Mouse (Mus musculus): ENCODE measurements around the gene Wdr75. TPM values are rescaled to one million over a fixed set of nuclear protein-coding genes. Genes with fewer than 3 reads are reported as not detected.
A peak's percentile ranks its signal among the peaks of the same experiment; 100 is the strongest.

Gene Wdr75
- total and polyA plus RNA-seq, 2 experiments from 2014 or later, result 36.6 to 237 TPM

DNA sequence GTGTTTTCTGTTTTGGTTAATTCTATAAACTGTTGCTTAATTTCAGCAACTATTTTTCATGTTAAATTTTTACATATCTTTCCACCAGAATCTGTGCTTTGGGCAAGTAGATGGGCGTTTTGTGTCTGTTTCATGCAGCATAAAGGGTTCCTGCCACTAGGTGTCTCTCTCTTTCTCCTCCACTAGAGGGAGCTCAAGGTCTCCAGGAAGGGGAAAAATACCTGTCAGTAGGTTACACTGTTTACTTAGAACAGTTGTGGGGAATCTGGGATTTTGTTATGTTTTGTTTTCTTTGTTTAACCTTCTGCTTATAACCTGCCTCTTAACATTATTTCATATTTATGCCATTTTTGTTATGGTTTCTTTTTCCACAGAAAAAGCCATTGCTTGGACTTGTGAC is 21.9 kb downstream of the Wdr75 start:
- no peaks in the 10 kb centered on the region for H3K4me1 ChIP-seq (ENCODE audit: insufficient read depth, low read length)
- H3K36me3 ChIP-seq (ENCODE audit: insufficient read depth, low read length), result peaks cover 37% of the 10 kb centered on the region
- no peak overlapping the region for H3K9ac ChIP-seq (replicated peaks; ENCODE audit: low read length, poor library complexity, severe bottlenecking)
- H3K27ac ChIP-seq (ENCODE audit: low read depth, low read length), result no peak overlapping the region
- DNase-seq (ENCODE audit: low spot score) (peak; percentile 68), ATAC-seq (ENCODE audit: low FRiP score) (0 out of 2 replicates have a peak, but pooled peaks have one; percentile 38)
- H3K4me3 ChIP-seq (ENCODE audit: low read depth, low read length), result no peak overlapping the region
- 15% methylated on average over 1 of the region's 1 CpGs for WGBS
- H3K4me2 ChIP-seq (ENCODE audit: low read depth, low read length, poor library complexity, severe bottlenecking), result no peak overlapping the region
- H3K9me3 ChIP-seq (ENCODE audit: low read length), result no peaks in the 10 kb centered on the region
- peak; percentile 98 for TF ChIP-seq CTCF (IDR thresholded peaks at IDR 0.05)
- no peaks in the 10 kb centered on the region for H3K27me3 ChIP-seq (ENCODE audit: insufficient read depth, low read length)

DNA sequence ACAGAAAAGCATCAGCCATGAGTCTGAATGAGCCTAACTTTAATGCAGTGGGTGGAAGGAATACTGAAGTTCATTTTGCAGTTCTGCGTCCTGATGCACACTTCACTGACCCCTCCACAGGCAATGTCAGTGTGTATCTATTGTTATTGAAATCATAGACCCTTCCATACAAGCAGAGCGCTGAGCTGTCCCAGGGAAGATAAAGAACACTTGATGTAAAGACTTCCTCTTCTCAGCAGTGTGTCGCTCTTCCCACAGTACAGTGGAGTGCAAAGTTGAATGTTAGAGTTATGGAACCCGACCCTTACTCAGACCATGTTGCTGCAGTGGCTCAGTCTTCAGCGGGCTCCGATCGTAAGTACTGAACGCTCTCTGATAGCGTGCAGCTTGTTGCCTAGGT is 23.6 kb downstream of the Wdr75 start:
- ATAC-seq (ENCODE audit: low FRiP score) (no peak), DNase-seq (ENCODE audit: low spot score) (no peak)
- Histone ChIP-seq H3K9ac (replicated peaks; ENCODE audit: low read length, poor library complexity, severe bottlenecking) (no peak overlapping the region), H3K36me3 (ENCODE audit: insufficient read depth, low read length) (peaks cover 42% of the 10 kb centered on the region), H3K27me3 (ENCODE audit: insufficient read depth, low read length) (no peaks in the 10 kb centered on the region), H3K4me1 (ENCODE audit: insufficient read depth, low read length) (no peaks in the 10 kb centered on the region), H3K4me3 (ENCODE audit: low read depth, low read length) (no peak overlapping the region), H3K4me2 (ENCODE audit: low read depth, low read length, poor library complexity, severe bottlenecking) (no peak overlapping the region), H3K9me3 (ENCODE audit: low read length) (no peaks in the 10 kb centered on the region), H3K27ac (ENCODE audit: low read depth, low read length) (no peak overlapping the region)
- 78% methylated on average over 9 of the region's 9 CpGs for WGBS
- no peak for TF ChIP-seq CTCF (IDR thresholded peaks at IDR 0.05)

DNA sequence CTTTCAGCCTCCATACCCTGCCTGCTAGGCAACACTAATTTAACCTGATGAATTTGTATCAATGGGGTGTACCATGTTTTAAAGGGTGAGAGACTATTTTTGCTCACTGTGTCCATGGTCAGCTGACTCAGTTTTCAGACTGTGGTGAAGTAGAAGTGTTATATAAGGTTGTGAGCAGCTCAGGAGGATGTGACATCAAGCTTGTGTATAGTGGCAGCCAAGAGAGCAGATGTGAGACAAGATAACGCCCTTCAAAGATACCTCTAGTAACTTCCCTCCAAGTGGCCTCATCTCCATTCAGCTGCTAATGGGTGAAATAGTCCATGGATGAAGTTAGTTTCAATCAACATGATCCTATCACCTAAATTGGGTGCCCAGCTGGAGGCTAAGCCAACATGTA is 29.5 kb downstream of the Wdr75 start:
- H3K4me1 ChIP-seq (ENCODE audit: insufficient read depth, low read length), result no peaks in the 10 kb centered on the region
- no peak overlapping the region for H3K27ac ChIP-seq (ENCODE audit: low read depth, low read length)
- H3K9ac ChIP-seq (replicated peaks; ENCODE audit: low read length, poor library complexity, severe bottlenecking), result no peak overlapping the region
- H3K4me2 ChIP-seq (ENCODE audit: low read depth, low read length, poor library complexity, severe bottlenecking), result no peak overlapping the region
- peaks cover 27% of the 10 kb centered on the region for H3K36me3 ChIP-seq (ENCODE audit: insufficient read depth, low read length)
- ATAC-seq (ENCODE audit: low FRiP score) (no peak), DNase-seq (ENCODE audit: low spot score) (no peak)
- no peaks in the 10 kb centered on the region for H3K9me3 ChIP-seq (ENCODE audit: low read length)
- no peak overlapping the region for H3K4me3 ChIP-seq (ENCODE audit: low read depth, low read length)
- whole genome bisulfite sequencing, result 81% methylated on average over 1 of the region's 1 CpGs
- TF ChIP-seq CTCF (IDR thresholded peaks at IDR 0.05), result no peak
- H3K27me3 ChIP-seq (ENCODE audit: insufficient read depth, low read length), result no peaks in the 10 kb centered on the region

DNA sequence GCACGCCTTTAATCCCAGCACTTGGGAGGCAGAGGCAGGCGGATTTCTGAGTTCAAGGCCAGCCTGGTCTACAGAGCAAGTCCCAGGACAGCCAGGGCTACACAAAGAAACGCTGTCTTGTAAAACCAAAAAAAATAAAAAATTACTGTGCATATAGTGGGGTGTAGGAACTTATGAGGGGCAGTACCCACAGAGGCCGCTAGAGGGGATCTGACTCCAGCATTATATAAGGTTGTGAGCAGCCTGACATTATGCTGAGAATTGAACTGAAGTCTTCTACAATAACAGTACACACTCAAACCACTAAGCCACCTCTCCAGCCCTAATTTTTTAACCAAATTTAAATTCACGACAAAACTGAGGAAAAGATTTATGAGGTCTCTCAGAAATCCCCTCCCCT is 30.2 kb downstream of the Wdr75 start:
- H3K36me3 ChIP-seq (ENCODE audit: insufficient read depth, low read length), result peaks cover 24% of the 10 kb centered on the region
- peak; percentile 80 for DNase-seq (ENCODE audit: low spot score)
- H3K9me3 ChIP-seq (ENCODE audit: low read length), result no peaks in the 10 kb centered on the region
- no peak overlapping the region for H3K4me3 ChIP-seq (ENCODE audit: low read depth, low read length)
- no peak overlapping the region for H3K4me2 ChIP-seq (ENCODE audit: low read depth, low read length, poor library complexity, severe bottlenecking)
- no peak overlapping the region for H3K9ac ChIP-seq (replicated peaks; ENCODE audit: low read length, poor library complexity, severe bottlenecking)
- H3K4me1 ChIP-seq (ENCODE audit: insufficient read depth, low read length), result no peaks in the 10 kb centered on the region
- no peak overlapping the region for H3K27ac ChIP-seq (ENCODE audit: low read depth, low read length)
- TF ChIP-seq CTCF (IDR thresholded peaks at IDR 0.05), result peak; percentile 80
- 51% methylated on average over 5 of the region's 5 CpGs for WGBS
- ATAC-seq (ENCODE audit: low FRiP score), result peak; percentile 87
- H3K27me3 ChIP-seq (ENCODE audit: insufficient read depth, low read length), result no peaks in the 10 kb centered on the region

DNA sequence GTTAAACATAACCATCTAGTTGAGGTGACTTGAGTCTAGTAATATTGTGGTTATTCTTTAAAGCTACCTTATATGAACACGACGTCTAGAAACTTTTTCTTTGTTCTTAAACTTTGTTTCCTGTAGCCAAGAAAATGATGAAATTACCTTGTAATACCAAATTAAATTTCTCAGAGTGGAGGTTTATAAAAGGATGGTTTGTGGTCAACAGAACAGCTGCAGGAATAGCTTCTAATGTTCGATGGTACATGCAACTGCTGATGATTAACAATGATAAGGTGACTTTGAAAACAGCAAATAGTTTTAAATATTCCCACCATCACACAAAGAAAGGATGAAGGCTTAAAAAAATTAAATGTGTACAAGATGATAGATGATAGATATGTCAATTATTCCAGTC is 30.7 kb downstream of the Wdr75 start:
- H3K9me3 ChIP-seq (ENCODE audit: low read length), result no peaks in the 10 kb centered on the region

DNA sequence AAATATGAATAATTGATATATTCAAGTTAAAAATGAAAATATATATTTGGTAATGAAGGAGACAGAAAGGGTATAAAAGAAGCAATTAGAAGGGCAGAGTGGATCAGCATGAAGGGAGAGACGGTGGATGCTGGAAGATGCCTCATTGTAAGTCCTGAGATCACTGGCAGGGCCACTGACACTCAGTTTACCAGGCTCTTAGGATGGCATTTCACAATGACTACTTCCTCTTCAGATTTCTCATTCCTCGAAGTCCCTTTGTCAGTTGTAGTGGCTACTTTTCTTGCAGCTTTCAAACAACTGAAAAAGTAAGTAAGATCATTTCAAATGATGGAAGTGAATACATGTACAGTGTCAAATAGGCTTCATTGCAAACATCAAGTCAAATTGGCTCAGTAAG is 31.2 kb downstream of the Wdr75 start:
- H3K27me3 ChIP-seq (ENCODE audit: insufficient read depth, low read length), result no peaks in the 10 kb centered on the region
- ATAC-seq (ENCODE audit: low FRiP score), result no peak
- WGBS, result 85% methylated on average over 2 of the region's 2 CpGs

More for the DNA sequence above, 30.7 kb downstream of the Wdr75 start:
- no peak overlapping the region for H3K9ac ChIP-seq (replicated peaks; ENCODE audit: low read length, poor library complexity, severe bottlenecking)
- DNase-seq (ENCODE audit: low spot score), result no peak
- H3K36me3 ChIP-seq (ENCODE audit: insufficient read depth, low read length), result peaks cover 23% of the 10 kb centered on the region
- no peak overlapping the region for H3K4me3 ChIP-seq (ENCODE audit: low read depth, low read length)
- ATAC-seq (ENCODE audit: low FRiP score), result no peak
- H3K27me3 ChIP-seq (ENCODE audit: insufficient read depth, low read length), result no peaks in the 10 kb centered on the region
- no peak overlapping the region for H3K27ac ChIP-seq (ENCODE audit: low read depth, low read length)
- H3K4me2 ChIP-seq (ENCODE audit: low read depth, low read length, poor library complexity, severe bottlenecking), result no peak overlapping the region
- no peaks in the 10 kb centered on the region for H3K4me1 ChIP-seq (ENCODE audit: insufficient read depth, low read length)
- TF ChIP-seq CTCF (IDR thresholded peaks at IDR 0.05), result no peak
- WGBS, result 95% methylated on average over 3 of the region's 3 CpGs

More for the DNA sequence above, 31.2 kb downstream of the Wdr75 start:
- Histone ChIP-seq H3K36me3 (ENCODE audit: insufficient read depth, low read length) (peaks cover 18% of the 10 kb centered on the region), H3K9ac (replicated peaks; ENCODE audit: low read length, poor library complexity, severe bottlenecking) (no peak overlapping the region), H3K9me3 (ENCODE audit: low read length) (no peaks in the 10 kb centered on the region), H3K4me2 (ENCODE audit: low read depth, low read length, poor library complexity, severe bottlenecking) (no peak overlapping the region), H3K4me3 (ENCODE audit: low read depth, low read length) (no peak overlapping the region), H3K4me1 (ENCODE audit: insufficient read depth, low read length) (no peaks in the 10 kb centered on the region), H3K27ac (ENCODE audit: low read depth, low read length) (no peak overlapping the region)
- DNase-seq (ENCODE audit: low spot score), result no peak
- TF ChIP-seq CTCF (IDR thresholded peaks at IDR 0.05), result no peak
